Comparison of ENCODE assay signal across 20 mouse cellular contexts in genomic region chr5:147060024-147060423, GRCm38 (mm10). TPM values are rescaled to one million over a fixed set of nuclear protein-coding genes. Genes with fewer than 3 reads are reported as not detected.
DNase-seq lines count a peak whose midpoint lies in the region; ATAC-seq lines count a peak whose summit lies in the region.
"Had no signal": no experiment of that assay in that cellular context is flagged by ENCODE, and none has a peak within 500 bp of the region (broad histone marks: within the 10 kb centered on the region; RNA-seq: fewer than 3 reads in every experiment).

No protein-coding gene starts in this region.

- 87% methylated on average over 2 of the region's 2 CpGs for WGBS in kidney, embryonic 14.5 days
- 93% methylated on average over 2 of the region's 2 CpGs for WGBS in hindbrain, embryonic 12.5 days

- H3K36me3 ChIP-seq in kidney, embryonic 14.5 days (ENCODE audit: control insufficient read depth, insufficient read depth, low read length): no peaks in the 10 kb centered on the region
- H3K36me3 ChIP-seq in hindbrain, embryonic 12.5 days: no peaks in the 10 kb centered on the region
- H3K36me3 ChIP-seq: forebrain, embryonic 15.5 days; hindbrain, embryonic 15.5 days; limb, embryonic 15.5 days; liver, embryonic 15.5 days; midbrain, embryonic 15.5 days had no signal

- H3K9ac ChIP-seq in kidney, embryonic 14.5 days (ENCODE audit: low read depth, low read length): no peak overlapping the region
- H3K9ac ChIP-seq in hindbrain, embryonic 12.5 days: no peak overlapping the region
- H3K9ac ChIP-seq: forebrain, embryonic 15.5 days; hindbrain, embryonic 15.5 days; limb, embryonic 15.5 days; liver, embryonic 15.5 days; midbrain, embryonic 15.5 days had no signal

- H3K4me2 ChIP-seq in kidney, embryonic 14.5 days (replicated peaks; ENCODE audit: low read depth, low read length): no peak overlapping the region
- no peak overlapping the region for H3K4me2 ChIP-seq in hindbrain, embryonic 12.5 days (replicated peaks)
- H3K4me2 ChIP-seq: forebrain, embryonic 15.5 days; heart, embryonic 11.5 days; hindbrain, embryonic 15.5 days; limb, embryonic 15.5 days; liver, embryonic 15.5 days; midbrain, embryonic 15.5 days had no signal

- H3K9me3 ChIP-seq in kidney, embryonic 14.5 days (ENCODE audit: control insufficient read depth, low read length): no peaks in the 10 kb centered on the region
- no peaks in the 10 kb centered on the region for H3K9me3 ChIP-seq in hindbrain, embryonic 12.5 days (replicated peaks)
- H3K9me3 ChIP-seq: forebrain, embryonic 15.5 days; hindbrain, embryonic 15.5 days; limb, embryonic 15.5 days; liver, embryonic 15.5 days; megakaryocyte, embryonic 14.5 days; midbrain, embryonic 15.5 days had no signal

- no peaks in the 10 kb centered on the region for H3K4me1 ChIP-seq in kidney, embryonic 14.5 days (ENCODE audit: control insufficient read depth, insufficient read depth, low read length)
- no peaks in the 10 kb centered on the region for H3K4me1 ChIP-seq in hindbrain, embryonic 12.5 days
- H3K4me1 ChIP-seq: hindbrain, embryonic 15.5 days; midbrain, embryonic 15.5 days had no signal

- no peaks in the 10 kb centered on the region for H3K27me3 ChIP-seq in kidney, embryonic 14.5 days (ENCODE audit: control insufficient read depth, insufficient read depth, low read length)
- H3K27me3 ChIP-seq in hindbrain, embryonic 12.5 days: no peaks in the 10 kb centered on the region
- H3K27me3 ChIP-seq: forebrain, embryonic 15.5 days; hindbrain, embryonic 15.5 days; limb, embryonic 15.5 days; liver, embryonic 15.5 days; megakaryocyte, embryonic 14.5 days; midbrain, embryonic 15.5 days had no signal

- DNase-seq in kidney, postnatal 10 days: peak; percentile 6
- DNase-seq in spleen, postnatal 36 days (ENCODE audit: low spot score in 2 of 2): peak; percentile 76 to 82
- DNase-seq in thymus, postnatal 25 days: peak; percentile 34
- no peak for DNase-seq in right cerebral cortex, postnatal 25 days
- DNase-seq in layer of hippocampus, postnatal 10 days (ENCODE audit: low spot score in 2 of 2): no peak
- DNase-seq: adrenal gland, adult 2 months; gastrocnemius, postnatal 36 days; heart, postnatal 14 days; layer of hippocampus, postnatal 36 days had no signal

- H3K27ac ChIP-seq in kidney, embryonic 14.5 days (ENCODE audit: low read depth, low read length): no peak overlapping the region
- H3K27ac ChIP-seq in hindbrain, embryonic 12.5 days: no peak overlapping the region
- H3K27ac ChIP-seq: forebrain, embryonic 15.5 days; hindbrain, embryonic 15.5 days; kidney, postnatal 0 days; limb, embryonic 15.5 days; liver, embryonic 15.5 days; midbrain, embryonic 15.5 days had no signal

- H3K4me3 ChIP-seq in kidney, embryonic 14.5 days (ENCODE audit: low read length): no peak overlapping the region
- no peak overlapping the region for H3K4me3 ChIP-seq in hindbrain, embryonic 12.5 days
- H3K4me3 ChIP-seq: forebrain, embryonic 15.5 days; hindbrain, embryonic 15.5 days; limb, embryonic 15.5 days; liver, embryonic 15.5 days; megakaryocyte, embryonic 14.5 days; midbrain, embryonic 15.5 days had no signal

- ATAC-seq in kidney, embryonic 14.5 days (ENCODE audit: low FRiP score, low TSS enrichment): no peak
- ATAC-seq in common myeloid progenitor, adult 5-6 weeks (replicated peaks; ENCODE audit: low read depth, poor library complexity, severe bottlenecking): peak; percentile 59
- ATAC-seq in hindbrain, embryonic 12.5 days (ENCODE audit: low FRiP score): no peak
- ATAC-seq: forebrain, embryonic 15.5 days; midbrain, embryonic 15.5 days had no signal

RNA-seq across cellular contexts. Expression of gene Lnx2, which starts 16.4 kb away (rescaled TPM):
- 10.8 and 14.4 TPM in 2 replicates for polyA plus RNA-seq in kidney, embryonic 14.5 days (2014; fragmentation: Nextera tagmentation; extraction: Ambion mirVana)
- total RNA-seq in common myeloid progenitor, adult 5-6 weeks (2017): 5.4 and 10.8 TPM in 2 replicates
- 8.8 and 9.4 TPM in 2 replicates for polyA plus RNA-seq in hindbrain, embryonic 12.5 days (2016; fragmentation: Nextera tagmentation; extraction: Ambion mirVana)
- total RNA-seq in layer of hippocampus, postnatal 10 days (2021): 1 to 10 TPM; 6.5 to 8.9 TPM

RNA-seq across cellular contexts. Expression of gene Polr1d, which starts 16.8 kb away (rescaled TPM):
- polyA plus RNA-seq in kidney, embryonic 14.5 days (2014; fragmentation: Nextera tagmentation; extraction: Ambion mirVana): 146 and 173 TPM in 2 replicates
- total RNA-seq in common myeloid progenitor, adult 5-6 weeks (2017): 126 and 156 TPM in 2 replicates
- 95.1 and 98.0 TPM in 2 replicates for polyA plus RNA-seq in hindbrain, embryonic 12.5 days (2016; fragmentation: Nextera tagmentation; extraction: Ambion mirVana)
- total RNA-seq in layer of hippocampus, postnatal 10 days (2021): 10 to 100 TPM; 80.3 to 84.0 TPM

Comparison
In these comparisons a context has a peak if more than half of its experiments do, and no peak if none do; other contexts are left out.
1. DNase-seq: peak in kidney, postnatal 10 days (single experiment), spleen, postnatal 36 days (2 of 2) and thymus, postnatal 25 days (single experiment); none in right cerebral cortex, postnatal 25 days (single experiment) and layer of hippocampus, postnatal 10 days (0 of 2).